Mouse (Mus musculus): ENCODE data around the gene H1foo. TPM values are rescaled to one million over a fixed set of nuclear protein-coding genes. Genes with fewer than 3 reads are reported as not detected.

Gene H1foo
- not detected for polyA plus RNA-seq (2012; fragmentation: generic; extraction: Trizol)

DNA sequence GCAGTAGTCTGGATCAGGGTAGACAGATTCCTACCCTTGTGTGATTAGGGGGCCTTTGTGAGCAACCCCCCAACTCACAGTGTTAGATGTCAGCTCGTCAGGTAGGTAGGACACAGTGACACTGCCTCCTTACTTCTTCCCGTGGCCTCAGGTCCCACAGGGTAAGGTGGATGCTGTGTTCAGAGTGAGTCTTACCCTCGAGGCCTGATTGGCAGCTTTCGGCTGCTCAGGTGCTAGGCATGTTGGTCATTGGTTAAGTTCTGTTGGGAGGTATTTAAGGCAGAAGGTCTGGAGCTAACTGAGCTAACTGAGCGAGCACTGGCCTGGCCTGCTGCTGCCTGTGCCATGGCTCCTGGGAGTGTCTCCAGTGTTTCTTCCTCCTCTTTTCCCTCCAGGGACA, at the start of gene H1foo:
TSS of gene H1foo (plus strand) at position 301 of the 400 bp plus-strand sequence.

DNA sequence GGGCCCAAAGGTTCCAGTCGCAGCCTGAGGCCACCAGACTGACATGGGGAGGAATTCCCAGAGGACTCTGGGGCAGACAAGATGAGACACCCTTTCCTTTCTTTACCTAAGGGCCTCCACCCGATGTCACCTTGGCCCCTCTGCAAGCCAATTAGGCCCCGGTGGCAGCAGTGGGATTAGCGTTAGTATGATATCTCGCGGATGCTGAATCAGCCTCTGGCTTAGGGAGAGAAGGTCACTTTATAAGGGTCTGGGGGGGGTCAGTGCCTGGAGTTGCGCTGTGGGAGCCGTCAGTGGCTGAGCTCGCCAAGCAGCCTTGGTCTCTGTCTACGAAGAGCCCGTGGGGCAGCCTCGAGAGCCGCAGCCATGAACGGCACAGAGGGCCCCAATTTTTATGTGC, 13.1 kb upstream of the H1foo start, which contains the start of gene Rho:
TSS of gene Rho (plus strand) at position 110 of the 400 bp plus-strand sequence.

DNA sequence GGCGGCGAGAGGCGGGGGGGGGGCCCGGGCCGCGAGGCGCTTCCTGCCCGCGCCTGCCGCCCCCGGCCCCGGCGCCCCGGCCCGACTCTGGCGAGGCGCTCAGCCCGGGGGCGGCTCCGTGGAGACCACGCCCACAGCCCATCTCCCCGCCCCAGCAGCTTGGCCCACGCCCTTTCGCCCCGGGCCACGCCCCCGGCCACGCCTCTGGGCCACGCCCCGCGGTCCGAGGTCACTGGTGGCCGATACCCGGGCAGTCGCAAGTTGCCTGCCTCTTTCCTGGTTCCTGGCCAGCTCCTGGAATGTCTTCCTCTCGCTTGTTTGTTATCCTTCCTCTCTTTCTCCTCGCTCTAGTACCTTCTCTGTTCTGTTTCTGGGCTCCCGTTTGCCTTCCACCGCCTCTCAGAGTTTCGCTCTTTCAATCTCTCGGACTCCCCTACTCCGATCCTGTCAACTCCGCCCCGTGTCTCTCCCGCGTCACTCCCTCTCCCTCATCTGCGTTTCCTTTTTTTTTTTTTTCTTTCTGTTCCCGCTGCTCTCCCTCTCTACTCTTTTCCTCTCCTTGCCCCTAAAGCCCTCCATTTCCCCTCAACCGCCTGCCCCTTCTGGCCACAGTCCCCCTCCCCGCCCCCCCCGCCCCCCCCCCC, 50.3 kb downstream of the H1foo start, which contains the start of gene Plxnd1:
TSS of gene Plxnd1 (minus strand) at position 129 of the 644 bp plus-strand sequence.

Other genes starting within 250 kb of the H1foo start
- under 1 TPM in 1 of 2 experiments, not detected in 1; 0.06 TPM for gene Tmem40, start 182.5 kb upstream of the H1foo start, polyA plus RNA-seq (2012; fragmentation: generic; extraction: Trizol)
- gene Cand2, start 170.4 kb upstream of the H1foo start, polyA plus RNA-seq (2012; fragmentation: generic; extraction: Trizol), result 1 to 10 TPM in 1 of 2 experiments, under 1 TPM in 1; 0.88 to 3.7 TPM
- gene Rpl32, start 136.2 kb upstream of the H1foo start, polyA plus RNA-seq (2012; fragmentation: generic; extraction: Trizol), result 1,000 to 10,000 TPM; 6,992 to 7,807 TPM
- under 1 TPM in 1 of 2 experiments, not detected in 1; 0.02 TPM for gene Efcab12, start 106.5 kb upstream of the H1foo start, polyA plus RNA-seq (2012; fragmentation: generic; extraction: Trizol)
- gene Mbd4, start 91.6 kb upstream of the H1foo start, polyA plus RNA-seq (2012; fragmentation: generic; extraction: Trizol), result 1 to 10 TPM in 1 of 2 experiments, under 1 TPM in 1; 0.18 to 1.3 TPM
- 10 to 100 TPM in 1 of 2 experiments, 1 to 10 TPM in 1; 8.1 to 36.0 TPM for gene Ift122, start 91.5 kb upstream of the H1foo start, polyA plus RNA-seq (2012; fragmentation: generic; extraction: Trizol)
- under 1 TPM; 0.04 to 0.58 TPM for gene Rho, start 13.2 kb upstream of the H1foo start, polyA plus RNA-seq (2012; fragmentation: generic; extraction: Trizol)
- 10 to 100 TPM; 10.3 to 76.4 TPM for gene Plxnd1, start 50.1 kb downstream of the H1foo start, polyA plus RNA-seq (2012; fragmentation: generic; extraction: Trizol)
- 1 to 10 TPM; 2.7 to 9.4 TPM for gene Tmcc1, start 248.5 kb downstream of the H1foo start, polyA plus RNA-seq (2012; fragmentation: generic; extraction: Trizol)

Data from C3H10T1/2 (cell line).